Mouse (Mus musculus) monocyte, adult 2 months (primary cell): ENCODE results near the gene Prune1.

Experiments
- DNase-seq, 2 experiments: peaks; one replicate each; pipeline ENCODE4 v3.0.0; 2022; ENCODE audit warnings: low spot score in 2 of 2, low read depth in 1 of 2

Prune1 gene

GRCm38 (mm10) chr3:95307100-95307499 lies 25.2 kb upstream of the Prune1 start, which contains the start of gene Anxa9:
Anxa9 (minus strand) TSS chr3:95307176.
- no peak for DNase-seq

GRCm38 (mm10) chr3:95306244-95306643 lies 24.4 kb upstream of the Prune1 start:
- DNase-seq: no peak

- no peak for DNase-seq
Observed at GRCm38 (mm10) chr3:95301204-95301796, 19.4 kb upstream of the Prune1 start.

GRCm38 (mm10) chr3:95298018-95298417 lies 16.1 kb upstream of the Prune1 start:
- no peak for DNase-seq

GRCm38 (mm10) chr3:95296103-95296469 lies 14.2 kb upstream of the Prune1 start:
- no peak for DNase-seq

GRCm38 (mm10) chr3:95295321-95296102 lies 13.6 kb upstream of the Prune1 start:
- DNase-seq: no peak

- no peak for DNase-seq
Observed at GRCm38 (mm10) chr3:95294718-95295117, 12.8 kb upstream of the Prune1 start.

- DNase-seq: no peak
Observed at GRCm38 (mm10) chr3:95294316-95294715, 12.4 kb upstream of the Prune1 start.

GRCm38 (mm10) chr3:95293537-95293936 lies 11.7 kb upstream of the Prune1 start:
- DNase-seq: peak; percentile 65 to 85

GRCm38 (mm10) chr3:95292899-95293298 lies 11.0 kb upstream of the Prune1 start:
- DNase-seq: no peak

- no peak for DNase-seq
Observed at GRCm38 (mm10) chr3:95291041-95291440, 9.2 kb upstream of the Prune1 start.

- no peak for DNase-seq
Observed at GRCm38 (mm10) chr3:95290156-95290555, 8.3 kb upstream of the Prune1 start.

- DNase-seq: no peak
Observed at GRCm38 (mm10) chr3:95289419-95289818, 7.5 kb upstream of the Prune1 start.

- no peak for DNase-seq
Observed at GRCm38 (mm10) chr3:95287541-95287940, 5.7 kb upstream of the Prune1 start.

- no peak for DNase-seq
Observed at GRCm38 (mm10) chr3:95286510-95286909, 4.6 kb upstream of the Prune1 start.

- no peak for DNase-seq
Observed at GRCm38 (mm10) chr3:95286011-95286410, 4.1 kb upstream of the Prune1 start.

- no peak for DNase-seq
Observed at GRCm38 (mm10) chr3:95285390-95285789, 3.5 kb upstream of the Prune1 start.

GRCm38 (mm10) chr3:95284501-95285281 lies 2.8 kb upstream of the Prune1 start:
- no peak for DNase-seq

- DNase-seq: no peak
Observed at GRCm38 (mm10) chr3:95284062-95284461, 2.2 kb upstream of the Prune1 start.

GRCm38 (mm10) chr3:95283589-95283941 lies 1.7 kb upstream of the Prune1 start:
- DNase-seq: no peak

- peak; percentile 39 to 46 for DNase-seq
Observed at GRCm38 (mm10) chr3:95282865-95283588, 1.2 kb upstream of the Prune1 start.
